9 mouse cellular contexts compared by ENCODE assay signal in genomic region chr11:102605553-102606416, GRCm38 (mm10). TPM values are rescaled to one million over a fixed set of nuclear protein-coding genes. Genes with fewer than 3 reads are reported as not detected.
DNase-seq lines count a peak whose midpoint lies in the region; ATAC-seq and TF ChIP-seq lines count a peak whose summit lies in the region.
"Had no signal": no experiment of that assay in that cellular context is flagged by ENCODE, and none has a peak within 500 bp of the region (broad histone marks: within the 10 kb centered on the region; RNA-seq: fewer than 3 reads in every experiment).

No protein-coding gene starts in this region.

- DNase-seq in cerebellum, postnatal 10 days, result peak; percentile 92 to 94
- no peak for DNase-seq in cerebellum, adult 8-10 months
- DNase-seq in midbrain, embryonic 10.5 days (ENCODE audit: low spot score), result peak; percentile 70
- no peak for DNase-seq in frontal cortex, postnatal 10 days (ENCODE audit: low spot score in 2 of 2)

- H3K27me3 ChIP-seq in E14TG2a.4 (ENCODE audit: insufficient read depth, low read length), result peaks cover 71% of the 10 kb centered on the region
- H3K27me3 ChIP-seq in forebrain, embryonic 13.5 days, result no peaks in the 10 kb centered on the region
- H3K27me3 ChIP-seq in kidney, embryonic 15.5 days, result peaks cover 20% of the 10 kb centered on the region
- H3K27me3 ChIP-seq in midbrain, embryonic 10.5 days (ENCODE audit: low read depth, poor library complexity, severe bottlenecking), result peaks cover 56% of the 10 kb centered on the region

- H3K4me2 ChIP-seq in forebrain, embryonic 13.5 days, result peak overlapping the region; percentile 84
- peak overlapping the region; percentile 78 for H3K4me2 ChIP-seq in kidney, embryonic 15.5 days

- TF ChIP-seq CTCF in E14TG2a.4 (conservative IDR thresholded peaks at IDR 0.05; ENCODE audit: low read length), result no peak

- H3K4me3 ChIP-seq in E14TG2a.4 (replicated peaks; ENCODE audit: low read length), result peak overlapping the region; percentile 83
- H3K4me3 ChIP-seq in forebrain, embryonic 13.5 days, result peak overlapping the region; percentile 90
- peak overlapping the region; percentile 77 for H3K4me3 ChIP-seq in kidney, embryonic 15.5 days (replicated peaks)
- peak overlapping the region; percentile 75 for H3K4me3 ChIP-seq in midbrain, embryonic 10.5 days

- peaks cover 59% of the 10 kb centered on the region for H3K4me1 ChIP-seq in E14TG2a.4 (replicated peaks; ENCODE audit: low read depth, low read length)
- peaks cover 60% of the 10 kb centered on the region for H3K4me1 ChIP-seq in forebrain, embryonic 13.5 days
- H3K4me1 ChIP-seq in kidney, embryonic 15.5 days, result peaks cover 60% of the 10 kb centered on the region
- peaks cover 81% of the 10 kb centered on the region for H3K4me1 ChIP-seq in midbrain, embryonic 10.5 days

- H3K36me3 ChIP-seq in E14TG2a.4 (ENCODE audit: insufficient read depth, low read length), result no peaks in the 10 kb centered on the region
- H3K36me3 ChIP-seq in forebrain, embryonic 13.5 days (ENCODE audit: poor library complexity, severe bottlenecking), result no peaks in the 10 kb centered on the region
- H3K36me3 ChIP-seq in kidney, embryonic 15.5 days, result no peaks in the 10 kb centered on the region
- H3K36me3 ChIP-seq in midbrain, embryonic 10.5 days, result peaks cover 5% of the 10 kb centered on the region; the same call in 1 of the 2 replicates

- WGBS in forebrain, embryonic 13.5 days, result under 1% methylated on average over 62 of the region's 62 CpGs
- under 1% methylated on average over 62 of the region's 62 CpGs for WGBS in kidney, embryonic 15.5 days
- WGBS in midbrain, embryonic 10.5 days, result under 1% methylated on average over 62 of the region's 62 CpGs

- peak overlapping the region; percentile 99 for H3K27ac ChIP-seq in forebrain, embryonic 13.5 days
- peak overlapping the region; percentile 99 for H3K27ac ChIP-seq in kidney, embryonic 15.5 days
- peak overlapping the region; percentile 97 for H3K27ac ChIP-seq in midbrain, embryonic 10.5 days (replicated peaks)

- H3K9ac ChIP-seq in forebrain, embryonic 13.5 days, result peak overlapping the region; percentile 99
- H3K9ac ChIP-seq in kidney, embryonic 15.5 days, result peak overlapping the region; percentile 76

- no peaks in the 10 kb centered on the region for H3K9me3 ChIP-seq in E14TG2a.4 (ENCODE audit: low read length)
- H3K9me3 ChIP-seq in forebrain, embryonic 13.5 days (replicated peaks), result no peaks in the 10 kb centered on the region
- H3K9me3 ChIP-seq in kidney, embryonic 15.5 days (replicated peaks), result no peaks in the 10 kb centered on the region
- no peaks in the 10 kb centered on the region for H3K9me3 ChIP-seq in midbrain, embryonic 10.5 days (replicated peaks)

- no peak for ATAC-seq in forebrain, embryonic 13.5 days
- ATAC-seq in kidney, embryonic 15.5 days (replicated peaks; ENCODE audit: low FRiP score), result no peak
- ATAC-seq in CD4-positive, CD25-positive, alpha-beta regulatory T cell, adult 4 months, result no peak

RNA-seq across cellular contexts. Expression of gene Fzd2, which starts 1.6 kb away (rescaled TPM):
- 22.0 and 24.4 TPM in 2 replicates for polyA plus RNA-seq in forebrain, embryonic 13.5 days (2015; fragmentation: Nextera tagmentation; extraction: Ambion mirVana)
- 28.5 and 34.0 TPM in 2 replicates for polyA plus RNA-seq in kidney, embryonic 15.5 days (2015; fragmentation: Nextera tagmentation; extraction: Ambion mirVana)
- polyA plus RNA-seq in midbrain, embryonic 10.5 days (2016; fragmentation: Nextera tagmentation; extraction: Ambion mirVana), result 26.5 and 27.9 TPM in 2 replicates
- not detected for polyA plus RNA-seq in CD4-positive, CD25-positive, alpha-beta regulatory T cell, adult 4 months (2017; shearing (Covaris generic))

RNA-seq across cellular contexts. Expression of gene Gm11627, which starts 26.5 kb away (rescaled TPM):
- polyA plus RNA-seq in forebrain, embryonic 13.5 days (2015; fragmentation: Nextera tagmentation; extraction: Ambion mirVana), result 8.8 and 17.2 TPM in 2 replicates
- polyA plus RNA-seq in kidney, embryonic 15.5 days (2015; fragmentation: Nextera tagmentation; extraction: Ambion mirVana), result 8.5 and 8.7 TPM in 2 replicates
- polyA plus RNA-seq in midbrain, embryonic 10.5 days (2016; fragmentation: Nextera tagmentation; extraction: Ambion mirVana), result 11.1 and 12.6 TPM in 2 replicates
- not detected for polyA plus RNA-seq in CD4-positive, CD25-positive, alpha-beta regulatory T cell, adult 4 months (2017; shearing (Covaris generic))

RNA-seq across cellular contexts. Expression of gene Gpatch8, which starts 49.6 kb away (rescaled TPM):
- polyA plus RNA-seq in forebrain, embryonic 13.5 days (2015; fragmentation: Nextera tagmentation; extraction: Ambion mirVana), result 75.1 and 83.8 TPM in 2 replicates
- 57.4 and 62.1 TPM in 2 replicates for polyA plus RNA-seq in kidney, embryonic 15.5 days (2015; fragmentation: Nextera tagmentation; extraction: Ambion mirVana)
- polyA plus RNA-seq in midbrain, embryonic 10.5 days (2016; fragmentation: Nextera tagmentation; extraction: Ambion mirVana), result 65.5 and 73.8 TPM in 2 replicates
- polyA plus RNA-seq in CD4-positive, CD25-positive, alpha-beta regulatory T cell, adult 4 months (2017; shearing (Covaris generic)), result 10 to 100 TPM; 64.2 to 75.8 TPM

RNA-seq across cellular contexts. Expression of gene Meioc, which starts 57.7 kb away (rescaled TPM):
- polyA plus RNA-seq in forebrain, embryonic 13.5 days (2015; fragmentation: Nextera tagmentation; extraction: Ambion mirVana), result 0.09 and 0.13 TPM in 2 replicates
- polyA plus RNA-seq in kidney, embryonic 15.5 days (2015; fragmentation: Nextera tagmentation; extraction: Ambion mirVana), result 0.49 and 0.50 TPM in 2 replicates
- 0.16 and 0.41 TPM in 2 replicates for polyA plus RNA-seq in midbrain, embryonic 10.5 days (2016; fragmentation: Nextera tagmentation; extraction: Ambion mirVana)
- polyA plus RNA-seq in CD4-positive, CD25-positive, alpha-beta regulatory T cell, adult 4 months (2017; shearing (Covaris generic)), result under 1 TPM in 1 of 2 experiments, not detected in 1; 0.16 TPM
- polyA plus RNA-seq: gonadal fat pad, adult 2 months had no signal

Comparison
In these comparisons a context has a peak if more than half of its experiments do, and no peak if none do; other contexts are left out.
1. DNase-seq: peak in cerebellum, postnatal 10 days (2 of 2) and midbrain, embryonic 10.5 days (single experiment); none in cerebellum, adult 8-10 months (single experiment) and frontal cortex, postnatal 10 days (0 of 2).
2. RNA of gene Fzd2, which starts 1.6 kb away (polyA plus RNA-seq): 28.5 to 34.0 TPM in kidney, embryonic 15.5 days, 26.5 to 27.9 TPM in midbrain, embryonic 10.5 days and 22.0 to 24.4 TPM in forebrain, embryonic 13.5 days; not detected in CD4-positive, CD25-positive, alpha-beta regulatory T cell, adult 4 months; every median in the first group is over 10 times any median in the second.
3. Peak in every context shown above with its lines, with median percentiles within 50 percentile points of each other: H3K4me3 ChIP-seq and H3K27ac ChIP-seq.